Mouse (Mus musculus): Measurements from ENCODE around the gene Neurl1b. TPM values are rescaled to one million over a fixed set of nuclear protein-coding genes. Genes with fewer than 3 reads are reported as not detected.

Gene Neurl1b
- polyA plus RNA-seq (2015; fragmentation: Nextera tagmentation; extraction: Ambion mirVana): 0.78 and 0.89 TPM in 2 replicates

GRCm38 (mm10) chr17:26414523-26415354 is at the start of gene Neurl1b:
Neurl1b (plus strand) TSS chr17:26414829.

Other genes starting within 250 kb of the Neurl1b start
- 71.2 and 101 TPM in 2 replicates for gene Pdia2, start 215.7 kb upstream of the Neurl1b start, polyA plus RNA-seq (2015; fragmentation: Nextera tagmentation; extraction: Ambion mirVana)
- 0.85 and 1.2 TPM in 2 replicates for gene Rgs11, start 211.9 kb upstream of the Neurl1b start, polyA plus RNA-seq (2015; fragmentation: Nextera tagmentation; extraction: Ambion mirVana)
- gene Arhgdig, start 207.0 kb upstream of the Neurl1b start, polyA plus RNA-seq (2015; fragmentation: Nextera tagmentation; extraction: Ambion mirVana): 23.8 and 32.1 TPM in 2 replicates
- 11.5 and 15.8 TPM in 2 replicates for gene Fam234a, start 170.6 kb upstream of the Neurl1b start, polyA plus RNA-seq (2015; fragmentation: Nextera tagmentation; extraction: Ambion mirVana)
- 47.9 and 48.5 TPM in 2 replicates for gene Luc7l, start 161.9 kb upstream of the Neurl1b start, polyA plus RNA-seq (2015; fragmentation: Nextera tagmentation; extraction: Ambion mirVana)
- gene Ergic1, start 146.7 kb downstream of the Neurl1b start, polyA plus RNA-seq (2015; fragmentation: Nextera tagmentation; extraction: Ambion mirVana): 22.7 and 26.0 TPM in 2 replicates
- 20.8 and 26.6 TPM in 2 replicates for gene Dusp1, start 147.3 kb downstream of the Neurl1b start, polyA plus RNA-seq (2015; fragmentation: Nextera tagmentation; extraction: Ambion mirVana)
- 222 and 239 TPM in 2 replicates for gene Atp6v0e, start 248.4 kb downstream of the Neurl1b start, polyA plus RNA-seq (2015; fragmentation: Nextera tagmentation; extraction: Ambion mirVana)

All from spleen, postnatal 0 days (tissue).